Mouse (Mus musculus): ENCODE results near the gene Ltk. TPM values are rescaled to one million over a fixed set of nuclear protein-coding genes. Genes with fewer than 3 reads are reported as not detected.

Ltk gene
- polyA plus RNA-seq, 1 experiment from 2014 or later = 0.19 TPM

GRCm38 (mm10) chr2:119745281-119745680 is 14.9 kb downstream of the Ltk start:
- H3K4me2 ChIP-seq = peak overlapping the region; percentile 100; the same call in 1 of the 2 replicates
- H3K27ac ChIP-seq (ENCODE audit: low read depth, low read length) = no peak overlapping the region
- DNase-seq (ENCODE audit: low spot score) = no peak
- H3K36me3 ChIP-seq (ENCODE audit: control insufficient read depth, insufficient read depth, low read length) = no peaks in the 10 kb centered on the region
- peaks cover 43% of the 10 kb centered on the region for H3K27me3 ChIP-seq (replicated peaks; ENCODE audit: control insufficient read depth, insufficient read depth, low read length)
- H3K9ac ChIP-seq (ENCODE audit: low read depth, low read length) = no peak overlapping the region
- H3K4me1 ChIP-seq (replicated peaks; ENCODE audit: control insufficient read depth, insufficient read depth, low read length) = peaks cover 35% of the 10 kb centered on the region
- no peak overlapping the region for H3K4me3 ChIP-seq (ENCODE audit: low read depth, low read length)
- no peaks in the 10 kb centered on the region for H3K9me3 ChIP-seq (ENCODE audit: control insufficient read depth, low read length)
- ATAC-seq (replicated peaks; ENCODE audit: low FRiP score) = no peak
- 3% methylated on average over 1 of the region's 1 CpGs for whole genome bisulfite sequencing

DNA sequence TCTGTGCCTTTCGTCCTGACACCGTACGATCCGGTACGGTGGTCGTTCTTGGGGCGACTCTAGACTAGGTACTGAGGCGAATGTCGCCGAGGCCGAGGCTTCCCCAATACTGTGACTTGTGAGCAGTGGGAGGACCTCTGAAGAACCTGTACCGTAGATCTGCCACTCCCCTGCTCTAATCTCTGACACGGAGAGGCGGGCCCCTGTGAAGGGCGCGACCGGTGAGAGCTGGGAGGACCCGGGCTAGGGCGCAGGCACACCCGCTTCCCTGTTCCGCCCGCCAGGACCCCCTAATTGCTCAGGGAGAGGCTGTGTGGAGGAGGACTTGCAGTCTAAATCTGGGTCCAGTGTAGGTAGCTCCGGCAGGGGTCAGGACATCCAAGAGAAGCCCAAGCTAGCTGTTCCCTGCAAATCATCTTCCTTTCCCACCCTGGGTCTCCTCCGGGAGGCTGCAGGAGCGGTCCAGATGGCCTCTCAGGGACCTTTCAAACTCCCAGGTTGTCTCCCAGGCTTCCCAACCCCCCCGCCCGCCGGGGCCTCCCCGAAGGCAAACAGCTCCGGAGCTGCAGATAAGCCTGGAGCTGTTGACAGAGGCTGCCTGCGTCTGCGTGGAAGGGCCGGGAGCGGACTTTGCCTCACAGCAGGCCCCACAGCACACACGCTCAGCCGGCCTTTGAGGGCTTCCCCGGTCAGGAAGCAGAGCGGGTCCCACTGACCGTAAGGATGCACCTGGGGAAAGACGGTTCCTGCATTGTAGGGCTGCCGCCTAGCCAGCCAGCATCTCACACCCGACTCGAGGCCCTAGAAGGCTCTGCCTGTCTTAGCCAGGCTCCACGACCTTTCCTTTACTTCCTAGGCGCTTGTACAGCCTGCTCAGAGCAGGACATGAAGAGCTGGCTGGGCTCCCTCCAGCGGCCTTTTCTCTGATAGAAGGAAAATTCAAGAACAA is 15.8 kb downstream of the Ltk start:
- Histone ChIP-seq H3K27me3 (replicated peaks; ENCODE audit: control insufficient read depth, insufficient read depth, low read length) (peaks cover 35% of the 10 kb centered on the region), H3K9ac (ENCODE audit: low read depth, low read length) (peak overlapping the region; percentile 46), H3K27ac (ENCODE audit: low read depth, low read length) (peak overlapping the region; percentile 56), H3K4me3 (ENCODE audit: low read depth, low read length) (peak overlapping the region; percentile 78), H3K4me1 (replicated peaks; ENCODE audit: control insufficient read depth, insufficient read depth, low read length) (peaks cover 35% of the 10 kb centered on the region), H3K9me3 (ENCODE audit: control insufficient read depth, low read length) (no peaks in the 10 kb centered on the region), H3K4me2 (peak overlapping the region; percentile 100), H3K36me3 (ENCODE audit: control insufficient read depth, insufficient read depth, low read length) (no peaks in the 10 kb centered on the region)
- WGBS = 4% methylated on average over 46 of the region's 46 CpGs
- DNase-seq (ENCODE audit: low spot score) (peak; percentile 74), ATAC-seq (replicated peaks; ENCODE audit: low FRiP score) (peak; percentile 67)

DNA sequence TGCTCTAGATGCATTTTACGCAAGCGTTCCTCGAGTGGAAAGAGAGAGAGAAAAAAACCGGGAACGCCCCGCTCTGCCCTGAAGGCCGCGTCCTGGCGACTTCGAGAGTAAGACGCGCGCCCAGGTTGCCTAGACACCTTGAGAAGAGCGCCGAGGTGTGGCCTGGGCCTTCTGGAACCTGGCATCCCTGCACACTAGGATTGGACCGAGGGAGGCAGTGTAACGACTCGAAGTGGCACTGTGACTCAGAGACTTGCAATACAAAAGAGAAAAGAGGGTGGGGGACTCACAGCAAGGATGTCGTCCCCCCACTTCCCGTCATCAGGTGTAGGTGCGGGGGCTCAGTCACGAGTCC is 16.4 kb downstream of the Ltk start:
- H3K27ac ChIP-seq (ENCODE audit: low read depth, low read length) = no peak overlapping the region; the same call in 1 of the 2 replicates
- H3K4me3 ChIP-seq (ENCODE audit: low read depth, low read length) = peak overlapping the region; percentile 78
- H3K27me3 ChIP-seq (replicated peaks; ENCODE audit: control insufficient read depth, insufficient read depth, low read length) = peaks cover 31% of the 10 kb centered on the region
- no peaks in the 10 kb centered on the region for H3K9me3 ChIP-seq (ENCODE audit: control insufficient read depth, low read length)
- ATAC-seq (replicated peaks; ENCODE audit: low FRiP score) (no peak), DNase-seq (ENCODE audit: low spot score) (no peak)
- peak overlapping the region; percentile 20; the same call in 1 of the 2 replicates for H3K9ac ChIP-seq (ENCODE audit: low read depth, low read length)
- H3K36me3 ChIP-seq (ENCODE audit: control insufficient read depth, insufficient read depth, low read length) = no peaks in the 10 kb centered on the region
- H3K4me1 ChIP-seq (replicated peaks; ENCODE audit: control insufficient read depth, insufficient read depth, low read length) = peaks cover 35% of the 10 kb centered on the region
- peak overlapping the region; percentile 100 for H3K4me2 ChIP-seq
- 7% methylated on average over 22 of the region's 22 CpGs for WGBS

- no peak for ATAC-seq (replicated peaks; ENCODE audit: low FRiP score)
- H3K27me3 ChIP-seq (replicated peaks; ENCODE audit: control insufficient read depth, insufficient read depth, low read length) = peaks cover 31% of the 10 kb centered on the region
- no peaks in the 10 kb centered on the region for H3K36me3 ChIP-seq (ENCODE audit: control insufficient read depth, insufficient read depth, low read length)
- H3K4me2 ChIP-seq = peak overlapping the region; percentile 100
- H3K4me1 ChIP-seq (replicated peaks; ENCODE audit: control insufficient read depth, insufficient read depth, low read length) = peaks cover 35% of the 10 kb centered on the region
- WGBS = 11% methylated on average over 30 of the region's 31 CpGs
- H3K9me3 ChIP-seq (ENCODE audit: control insufficient read depth, low read length) = no peaks in the 10 kb centered on the region
- peak overlapping the region; percentile 75 for H3K9ac ChIP-seq (ENCODE audit: low read depth, low read length)
- DNase-seq (ENCODE audit: low spot score) = no peak
- H3K27ac ChIP-seq (ENCODE audit: low read depth, low read length) = no peak overlapping the region
- peak overlapping the region; percentile 78 for H3K4me3 ChIP-seq (ENCODE audit: low read depth, low read length)
Observed at GRCm38 (mm10) chr2:119743176-119743807, 16.9 kb downstream of the Ltk start.

DNA sequence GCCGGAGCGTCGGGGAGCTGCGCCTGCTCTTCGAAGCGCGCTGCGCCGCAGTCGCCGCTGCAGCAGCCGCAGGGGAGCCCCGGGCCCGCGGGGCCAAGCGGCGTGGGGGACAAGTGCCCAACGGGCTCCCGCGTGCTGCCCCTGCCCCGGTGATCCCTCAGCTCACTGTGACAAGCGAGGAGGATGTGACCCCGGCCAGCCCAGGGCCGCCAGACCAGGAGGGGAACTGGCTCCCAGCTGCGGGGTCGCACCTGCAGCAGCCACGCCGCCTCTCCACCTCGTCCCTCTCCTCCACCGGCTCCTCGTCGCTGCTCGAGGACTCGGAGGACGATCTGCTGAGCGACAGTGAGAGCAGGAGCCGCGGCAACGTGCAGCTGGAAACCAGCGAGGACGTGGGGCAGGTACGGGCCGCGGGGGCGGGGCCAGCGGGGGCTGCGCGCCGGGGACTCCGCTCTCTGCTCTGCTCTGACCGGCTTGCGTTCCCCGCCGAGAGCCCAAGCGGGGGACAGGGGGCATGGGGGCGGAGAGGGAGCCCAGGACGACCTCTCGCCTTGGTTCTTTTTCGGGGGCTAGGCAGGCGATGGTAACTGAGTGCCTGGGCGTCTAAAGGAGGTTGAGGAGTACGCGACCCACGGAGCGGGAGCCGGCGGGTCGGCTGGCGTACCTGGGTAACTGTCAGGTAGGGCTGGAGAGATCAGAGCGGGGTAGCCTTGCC is 17.6 kb downstream of the Ltk start:
- ATAC-seq (replicated peaks; ENCODE audit: low FRiP score) = 0 out of 2 replicates have a peak, but pooled peaks have one; percentile 12
- Histone ChIP-seq H3K4me2 (peak overlapping the region; percentile 100), H3K27me3 (replicated peaks; ENCODE audit: control insufficient read depth, insufficient read depth, low read length) (peaks cover 31% of the 10 kb centered on the region), H3K27ac (ENCODE audit: low read depth, low read length) (no peak overlapping the region), H3K4me3 (ENCODE audit: low read depth, low read length) (peak overlapping the region; percentile 78), H3K4me1 (replicated peaks; ENCODE audit: control insufficient read depth, insufficient read depth, low read length) (peaks cover 35% of the 10 kb centered on the region), H3K9me3 (ENCODE audit: control insufficient read depth, low read length) (no peaks in the 10 kb centered on the region), H3K36me3 (ENCODE audit: control insufficient read depth, insufficient read depth, low read length) (no peaks in the 10 kb centered on the region), H3K9ac (ENCODE audit: low read depth, low read length) (peak overlapping the region; percentile 75)
- WGBS = 1% methylated on average over 66 of the region's 70 CpGs
- DNase-seq (ENCODE audit: low spot score) = peak; percentile 72

DNA sequence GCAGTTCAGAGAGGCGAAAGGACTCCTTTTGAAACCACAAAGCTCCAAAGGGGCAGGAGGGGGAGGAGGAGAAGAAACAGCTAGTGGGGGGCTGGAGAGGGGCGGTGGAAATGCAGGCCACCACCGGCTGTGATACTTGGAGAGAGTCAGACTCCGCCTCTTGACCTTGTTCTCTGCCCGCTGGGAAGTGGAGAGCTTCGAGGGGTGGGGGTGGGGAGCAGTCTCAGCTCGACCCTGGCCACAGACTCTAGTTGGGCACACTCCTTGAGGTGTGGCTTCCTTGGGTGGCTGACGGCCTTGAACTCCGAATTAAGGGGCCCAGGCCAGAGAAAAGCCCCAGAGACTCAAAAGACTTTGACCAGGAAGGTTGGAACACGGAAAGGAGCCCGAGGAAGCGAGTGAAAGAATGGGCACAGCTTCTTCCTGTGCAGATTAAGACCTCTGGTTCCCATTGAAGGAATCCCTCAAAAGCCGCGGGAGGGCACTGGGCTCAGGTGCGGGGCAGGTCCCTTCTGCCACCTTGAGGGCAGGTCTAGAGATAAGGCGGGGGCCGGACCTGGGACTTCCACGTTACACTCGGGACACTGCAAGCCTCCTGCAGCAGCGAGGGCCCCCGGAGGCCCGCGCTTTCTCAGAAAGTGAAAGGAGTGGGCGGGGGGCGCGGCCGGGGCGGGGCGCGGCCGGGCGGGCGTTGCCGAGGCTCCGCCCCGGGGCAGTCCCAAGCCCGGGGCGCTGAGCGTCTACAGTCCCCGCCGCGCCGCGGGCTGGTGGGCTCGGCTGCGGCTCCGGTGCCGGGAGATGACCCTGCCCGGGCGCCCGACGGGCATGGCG is 18.4 kb downstream of the Ltk start, which contains the start of gene Itpka:
TSS of gene Itpka (plus strand) at position 757 of the 831 bp plus-strand sequence.
- H3K9me3 ChIP-seq (ENCODE audit: control insufficient read depth, low read length) = no peaks in the 10 kb centered on the region
- H3K4me1 ChIP-seq (replicated peaks; ENCODE audit: control insufficient read depth, insufficient read depth, low read length) = peaks cover 35% of the 10 kb centered on the region
- H3K4me3 ChIP-seq (ENCODE audit: low read depth, low read length) = peak within 1 kb of the TSS; percentile 78
- peak within 1 kb of the TSS; percentile 80 for H3K27ac ChIP-seq (ENCODE audit: low read depth, low read length)
- no peaks in the 10 kb centered on the region for H3K36me3 ChIP-seq (ENCODE audit: control insufficient read depth, insufficient read depth, low read length)
- H3K27me3 ChIP-seq (replicated peaks; ENCODE audit: control insufficient read depth, insufficient read depth, low read length) = peaks cover 38% of the 10 kb centered on the region
- WGBS = under 1% methylated on average over 53 of the region's 53 CpGs
- H3K4me2 ChIP-seq = peak within 1 kb of the TSS; percentile 100
- peak; percentile 89 for DNase-seq (ENCODE audit: low spot score)
- peak; percentile 83 for ATAC-seq (replicated peaks; ENCODE audit: low FRiP score)
- peak within 1 kb of the TSS; percentile 75 for H3K9ac ChIP-seq (ENCODE audit: low read depth, low read length)

- H3K27ac ChIP-seq (ENCODE audit: low read depth, low read length) = no peak overlapping the region
- H3K4me1 ChIP-seq (replicated peaks; ENCODE audit: control insufficient read depth, insufficient read depth, low read length) = peaks cover 35% of the 10 kb centered on the region
- ATAC-seq (replicated peaks; ENCODE audit: low FRiP score) = no peak
- no peak overlapping the region for H3K4me3 ChIP-seq (ENCODE audit: low read depth, low read length)
- peaks cover 33% of the 10 kb centered on the region for H3K27me3 ChIP-seq (replicated peaks; ENCODE audit: control insufficient read depth, insufficient read depth, low read length)
- no peaks in the 10 kb centered on the region for H3K9me3 ChIP-seq (ENCODE audit: control insufficient read depth, low read length)
- H3K36me3 ChIP-seq (ENCODE audit: control insufficient read depth, insufficient read depth, low read length) = no peaks in the 10 kb centered on the region
- no peak for DNase-seq (ENCODE audit: low spot score)
- no peak overlapping the region for H3K9ac ChIP-seq (ENCODE audit: low read depth, low read length)
- 16% methylated on average over 2 of the region's 2 CpGs for WGBS
- H3K4me2 ChIP-seq = peak overlapping the region; percentile 100; the same call in 1 of the 2 replicates
Observed at GRCm38 (mm10) chr2:119740567-119740966, 19.7 kb downstream of the Ltk start.

Measured in liver, embryonic 11.5 days (tissue).